Mouse (Mus musculus) bone marrow, adult 2 months (tissue): ENCODE results near the gene Kdelr2.

ENCODE experiments used
- CTCF ChIP-seq: fragments of 200-500 bp; IDR thresholded peaks from 2 replicates; pipeline ENCODE4 v1.5.1; 2011; ENCODE audit warnings: low read length, control low read depth; ENCODE audit not compliant: control insufficient read depth, insufficient read depth
- POLR2A ChIP-seq: fragments of 200-500 bp; IDR thresholded peaks from 2 replicates; pipeline ENCODE4 v1.6.1; 2011; ENCODE audit warnings: low read depth, mild to moderate bottlenecking, control low read depth, low read length, borderline replicate concordance; ENCODE audit not compliant: control insufficient read depth

DNA sequence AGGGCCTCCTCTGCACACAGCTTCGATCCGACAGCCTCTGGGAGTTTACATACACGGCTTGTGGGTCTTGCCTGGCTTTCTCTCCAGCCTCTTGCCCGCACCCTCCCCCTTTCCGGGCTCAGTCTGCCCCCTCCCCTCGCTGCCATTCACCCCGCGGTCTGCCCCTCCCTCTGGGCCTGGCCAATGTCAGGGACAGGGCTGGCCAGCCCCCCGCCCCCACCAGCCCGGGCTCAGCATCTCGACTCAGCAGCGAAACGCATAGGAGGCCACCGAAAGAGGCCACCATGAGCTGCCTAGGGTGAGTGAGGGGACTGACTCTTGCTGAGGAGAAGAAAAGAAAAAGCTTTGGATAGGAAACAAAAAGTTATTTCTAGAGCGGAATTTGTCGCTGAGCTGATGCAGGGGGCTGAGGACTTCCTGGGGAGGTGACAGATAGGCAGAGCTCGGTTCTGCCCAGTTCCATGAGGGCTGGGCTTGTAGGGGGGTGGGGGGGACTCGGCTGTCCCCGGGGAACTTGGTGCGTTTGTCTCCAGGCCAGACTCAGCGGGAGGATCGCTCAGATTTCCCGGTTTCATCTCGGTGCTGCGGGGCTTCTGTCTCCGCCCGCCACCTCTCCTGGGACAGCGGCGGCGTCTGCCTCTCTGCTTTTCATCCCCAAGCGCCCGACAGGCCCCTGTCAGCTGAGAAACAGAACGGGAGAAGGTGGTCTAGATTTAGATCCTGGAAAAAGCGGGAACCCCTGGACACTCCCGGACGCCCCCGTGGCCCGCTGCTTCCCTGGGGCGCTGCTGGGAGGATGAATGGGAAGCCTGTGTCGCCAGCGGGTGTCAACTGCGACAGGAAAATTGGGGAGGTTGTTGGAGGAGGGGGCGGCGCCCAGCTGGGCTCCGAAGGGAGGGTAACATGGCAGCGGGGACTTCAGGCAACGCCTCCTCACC, 39.7 kb upstream of the Kdelr2 start:
- TF ChIP-seq CTCF, result no peak
- TF ChIP-seq POLR2A, result no peak
